In genomic region chr13:19242580-19242979, GRCm38 (mm10) we compare ENCODE assay signal across 6 mouse cellular contexts.
DNase-seq lines count a peak whose midpoint lies in the region; ATAC-seq and TF ChIP-seq lines count a peak whose summit lies in the region.
"Not testable (repeated sequence)": the region's sequence is repeated elsewhere in the genome, so short reads cannot be mapped to it uniquely, and the experiment has no call there.

No protein-coding gene starts in this region.

- H3K4me1 ChIP-seq in liver, embryonic 14.5 days (replicated peaks; ENCODE audit: control insufficient read depth in 2 of 2, insufficient read depth in 2 of 2, low read length in 1 of 2), result not testable (repeated sequence)

- not testable (repeated sequence) for H3K27ac ChIP-seq in liver, embryonic 14.5 days

- peak; percentile 11; the same call in 1 of the 2 replicates for TF ChIP-seq CTCF in liver, embryonic 14.5 days (IDR thresholded peaks at IDR 0.05; ENCODE audit: low read depth)

- not testable (repeated sequence) for H3K27me3 ChIP-seq in liver, embryonic 14.5 days (ENCODE audit: control insufficient read depth, insufficient read depth, low read length)

- peak; percentile 60 for ATAC-seq in CD4-positive, CD25-positive, alpha-beta regulatory T cell, adult 4 months
- ATAC-seq in activated CD4-positive, CD25-positive, alpha-beta regulatory T cell, adult 4 months, result peak; percentile 65
- peak; percentile 52; the same call in 1 of the 2 replicates for ATAC-seq in granulocyte monocyte progenitor cell, adult 5-6 weeks (replicated peaks; ENCODE audit: poor library complexity, severe bottlenecking)
- not testable (repeated sequence) for ATAC-seq in liver, embryonic 14.5 days (ENCODE audit: insufficient read depth)
- peak; percentile 86 for ATAC-seq in megakaryocyte-erythroid progenitor cell, adult 5-6 weeks (replicated peaks; ENCODE audit: low FRiP score, low TSS enrichment, poor library complexity, severe bottlenecking)

- H3K9ac ChIP-seq in liver, embryonic 14.5 days (replicated peaks), result not testable (repeated sequence)

- not testable (repeated sequence) for TF ChIP-seq EP300 in liver, embryonic 14.5 days (IDR thresholded peaks at IDR 0.05; ENCODE audit: low read depth)

- H3K4me3 ChIP-seq in liver, embryonic 14.5 days (ENCODE audit: insufficient read depth in 1 of 2, low read depth in 2 of 2, low read length in 2 of 2), result not testable (repeated sequence)

- not testable (repeated sequence) for H3K9me3 ChIP-seq in liver, embryonic 14.5 days (ENCODE audit: control insufficient read depth, low read length)

- not testable (repeated sequence) for DNase-seq in liver, embryonic 14.5 days (ENCODE audit: low read depth in 3 of 3, low spot score in 3 of 3)
- DNase-seq in thymus, postnatal 14 days, result peak; percentile 38

- WGBS in liver, embryonic 14.5 days (ENCODE audit: insufficient replicate concordance), result 26% methylated on average over 4 of the region's 4 CpGs

- not testable (repeated sequence) for H3K36me3 ChIP-seq in liver, embryonic 14.5 days (replicated peaks; ENCODE audit: control insufficient read depth, insufficient read depth, low read depth)

- H3K4me2 ChIP-seq in liver, embryonic 14.5 days (ENCODE audit: low read depth), result not testable (repeated sequence)
